Mouse (Mus musculus) G1E (cell line): Measurements from ENCODE around the gene Inhbc.

Experiments used
- CTCF ChIP-seq: IDR thresholded peaks from 2 replicates; pipeline ENCODE4 v1.5.1; 2012; ENCODE audit warnings: low read depth, low read length, inconsistent platforms, mixed read lengths
- GATA2 ChIP-seq: IDR thresholded peaks from 2 replicates; pipeline ENCODE4 v1.6.1; 2012; ENCODE audit warnings: low read depth, low read length, inconsistent platforms, borderline replicate concordance
- TAL1 ChIP-seq: conservative IDR thresholded peaks from 2 replicates; pipeline ENCODE4 v1.6.1; 2012; ENCODE audit warnings: low read depth, low read length, inconsistent platforms, mixed read lengths

- TF ChIP-seq CTCF (no peak), TAL1 (no peak), GATA2 (no peak)
Measured at GRCm38 (mm10) chr10:127391774-127392173, 21.5 kb upstream of the Inhbc start.
